ENCODE assay signal across 8 mouse cellular contexts in genomic region chr9:121477305-121477911, GRCm38 (mm10). TPM values are rescaled to one million over a fixed set of nuclear protein-coding genes. Genes with fewer than 3 reads are reported as not detected.
DNase-seq lines count a peak whose midpoint lies in the region; ATAC-seq lines count a peak whose summit lies in the region.

No protein-coding gene starts in this region.

- peak overlapping the region; percentile 53 for H3K9ac ChIP-seq in limb, embryonic 13.5 days
- H3K9ac ChIP-seq in midbrain, embryonic 16.5 days (ENCODE audit: low read depth, low read length) = 0 out of 2 replicates have a peak overlapping the region, but pooled peaks have one; percentile 49

- ATAC-seq in limb, embryonic 13.5 days (ENCODE audit: low FRiP score, low read depth) = peak; percentile 43; the same call in 1 of the 2 replicates
- peak; percentile 56 for ATAC-seq in midbrain, embryonic 16.5 days

- peaks cover 3% of the 10 kb centered on the region; the same call in 1 of the 2 replicates for H3K4me1 ChIP-seq in limb, embryonic 13.5 days
- H3K4me1 ChIP-seq in midbrain, embryonic 16.5 days (ENCODE audit: control insufficient read depth, insufficient read depth, low read length) = no peaks in the 10 kb centered on the region

- H3K36me3 ChIP-seq in limb, embryonic 13.5 days = peaks cover 15% of the 10 kb centered on the region
- peaks cover 7% of the 10 kb centered on the region for H3K36me3 ChIP-seq in midbrain, embryonic 16.5 days (ENCODE audit: control insufficient read depth, insufficient read depth, low read length)
- H3K36me3 ChIP-seq in splenic B cell, adult 2 months (ENCODE audit: control insufficient read depth, insufficient read depth, low read length, poor library complexity, severe bottlenecking) = 0 out of 2 replicates have a peak, but pooled peaks cover 1% of the 10 kb centered on the region

- H3K27me3 ChIP-seq in limb, embryonic 13.5 days = no peaks in the 10 kb centered on the region
- H3K27me3 ChIP-seq in midbrain, embryonic 16.5 days (ENCODE audit: control insufficient read depth, insufficient read depth, low read depth, low read length) = no peaks in the 10 kb centered on the region
- H3K27me3 ChIP-seq in splenic B cell, adult 2 months (ENCODE audit: control insufficient read depth, insufficient read depth, low read length, poor library complexity, severe bottlenecking) = no peaks in the 10 kb centered on the region

- no peak overlapping the region for H3K27ac ChIP-seq in limb, embryonic 13.5 days
- no peak overlapping the region for H3K27ac ChIP-seq in midbrain, embryonic 16.5 days (ENCODE audit: low read length)

- H3K4me2 ChIP-seq in limb, embryonic 13.5 days (replicated peaks) = peak overlapping the region; percentile 59
- H3K4me2 ChIP-seq in midbrain, embryonic 16.5 days (ENCODE audit: low read length) = peak overlapping the region; percentile 36; the same call in 1 of the 2 replicates

- WGBS in limb, embryonic 13.5 days = 16% methylated on average over 15 of the region's 15 CpGs
- 12% methylated on average over 15 of the region's 15 CpGs for WGBS in midbrain, embryonic 16.5 days

- H3K9me3 ChIP-seq in limb, embryonic 13.5 days = no peaks in the 10 kb centered on the region
- H3K9me3 ChIP-seq in midbrain, embryonic 16.5 days (replicated peaks; ENCODE audit: control insufficient read depth, low read length, poor library complexity, severe bottlenecking) = no peaks in the 10 kb centered on the region

- peak; percentile 80 for DNase-seq in 3T3-L1 (ENCODE audit: low read depth, low spot score)
- peak; percentile 40 to 84 for DNase-seq in adrenal gland, adult (ENCODE audit: inconsistent age in 2 of 2, low spot score in 1 of 2)
- DNase-seq in embryo, embryonic 10 days (ENCODE audit: low spot score) = peak; percentile 85
- peak; percentile 62 to 82 for DNase-seq in gastrocnemius, postnatal 4 days (ENCODE audit: low spot score in 2 of 2)
- peak; percentile 27 for DNase-seq in kidney, adult 11 months
- peak; percentile 70 for DNase-seq in splenic B cell, adult 2 months (ENCODE audit: low read depth, low spot score)

- H3K4me3 ChIP-seq in limb, embryonic 13.5 days = peak overlapping the region; percentile 29
- no peak overlapping the region for H3K4me3 ChIP-seq in midbrain, embryonic 16.5 days (ENCODE audit: low read depth, low read length)

RNA-seq across cellular contexts. Expression of gene Cck, which starts 18.1 kb away (rescaled TPM):
- total RNA-seq in gastrocnemius, postnatal 4 days (2021) = 1 to 10 TPM; 6.2 to 8.7 TPM
- polyA plus RNA-seq in limb, embryonic 13.5 days (2015; fragmentation: Nextera tagmentation; extraction: Ambion mirVana) = 2.2 and 2.3 TPM in 2 replicates
- 26.5 and 41.5 TPM in 2 replicates for polyA plus RNA-seq in midbrain, embryonic 16.5 days (2015; fragmentation: Nextera tagmentation; extraction: Ambion mirVana)

Comparison
In these comparisons a context has a peak if more than half of its experiments do, and no peak if none do; other contexts are left out.
1. DNase-seq: peak in every context shown above with its lines; median percentile 85 in embryo, embryonic 10 days; 80 in 3T3-L1; 72 in gastrocnemius, postnatal 4 days; 70 in splenic B cell, adult 2 months; 62 in adrenal gland, adult; 27 in kidney, adult 11 months.